Mouse (Mus musculus) adrenal gland, adult 10 weeks (tissue): ENCODE data around the gene Cisd1. TPM values are rescaled to one million over a fixed set of nuclear protein-coding genes. Genes with fewer than 3 reads are reported as not detected.

Source experiments
- polyA plus RNA-seq: library from polyadenylated mRNA; stranded (reverse); fragments of 350-450 nt; fragmentation: Illumina TruSeq; extraction: RNeasy Lipid Tissue Mini Kit (QIAGEN cat#74804); gene quantifications from one replicate; pipeline ENCODE4 v1.2.3, GENCODE M21; 2014; ENCODE audit warnings: low read depth, low replicate concordance

Cisd1 gene
- 30.8 TPM for polyA plus RNA-seq

GRCm38 (mm10) chr10:71344579-71345143, at the start of gene Cisd1:
TSS of gene Cisd1 (minus strand) at chr10:71344954.

DNA sequence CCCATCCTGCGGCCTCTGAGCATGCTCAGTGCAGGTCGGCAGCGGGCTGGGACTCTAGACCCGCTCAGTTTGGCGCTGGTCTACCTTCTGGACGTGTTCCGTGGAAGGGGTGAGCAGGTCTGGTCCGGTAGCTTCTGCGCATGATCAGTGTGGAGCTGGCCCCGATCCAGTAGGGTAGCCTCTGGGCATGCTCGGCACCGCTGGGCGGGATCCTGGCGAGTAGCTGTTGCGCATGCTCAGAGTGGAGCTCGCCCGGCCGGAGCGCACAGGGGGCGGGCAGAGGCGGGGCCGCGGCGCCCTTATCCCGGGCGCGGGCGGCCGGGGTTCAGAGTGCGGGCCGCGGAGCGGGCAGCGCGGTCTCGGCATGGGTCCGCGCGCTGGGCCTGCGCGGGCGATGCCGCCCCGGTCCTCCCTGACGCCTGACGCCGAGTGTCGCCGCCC, 2.8 kb upstream of the Cisd1 start, which contains the start of gene Ipmk:
Gene Ipmk, plus strand, starts transcription at position 255 of the 441 bp plus-strand sequence.

GRCm38 (mm10) chr10:71285126-71285580, 59.6 kb downstream of the Cisd1 start, which contains the start of gene Ube2d1:
TSS of gene Ube2d1 (minus strand) at chr10:71285262.

Other genes starting within 250 kb of the Cisd1 start
- 15.5 TPM for gene Bicc1, start 185.3 kb downstream of the Cisd1 start, polyA plus RNA-seq
- 240 TPM for gene Tfam, start 106.7 kb downstream of the Cisd1 start, polyA plus RNA-seq
- 77.3 TPM for gene Ube2d1, start 59.7 kb downstream of the Cisd1 start, polyA plus RNA-seq
- 15.5 TPM for gene Ipmk, start 2.8 kb upstream of the Cisd1 start, polyA plus RNA-seq